ENCODE assay signal across 24 mouse cellular contexts in the genomic region with DNA sequence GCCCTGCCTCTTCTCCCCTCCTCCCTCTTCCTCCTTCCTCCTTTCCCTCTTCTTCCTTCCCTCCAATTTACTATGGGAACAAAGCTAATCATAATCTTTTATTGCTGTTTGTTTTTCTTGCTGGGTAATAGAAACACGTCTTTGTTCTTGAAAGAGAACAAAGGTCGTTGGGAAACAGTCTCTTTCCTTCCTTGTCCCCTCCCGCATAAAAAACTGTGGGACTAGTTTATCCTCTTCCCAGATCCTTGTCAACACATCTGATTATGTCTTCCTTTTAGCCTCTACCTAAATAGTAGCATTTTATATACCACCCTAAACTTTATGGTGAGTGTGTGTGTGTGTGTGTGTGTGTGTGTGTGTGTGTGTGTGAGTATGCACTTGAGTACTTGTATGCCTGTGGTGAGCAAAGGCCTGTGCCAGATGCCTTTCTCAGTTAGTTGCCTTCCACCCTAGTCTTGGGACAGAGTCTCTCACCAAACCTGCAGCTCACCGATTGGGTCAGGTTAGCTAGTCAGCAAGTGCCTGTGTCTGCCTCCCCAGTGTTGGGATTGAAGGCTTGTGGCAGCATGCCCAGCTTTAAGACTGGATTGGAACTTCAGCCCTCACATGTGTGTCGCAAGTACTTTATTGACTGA.
A peak's percentile ranks its signal among the peaks of the same experiment; 100 is the strongest.
DNase-seq lines count a peak whose midpoint lies in the region; ATAC-seq and TF ChIP-seq lines count a peak whose summit lies in the region.
"Had no signal": no experiment of that assay in that cellular context is flagged by ENCODE, and none has a peak within 500 bp of the region (broad histone marks: within the 10 kb centered on the region; RNA-seq: fewer than 3 reads in every experiment).

No protein-coding gene starts in this region.

- TF ChIP-seq POLR2A in liver, adult 2 months (IDR thresholded peaks at IDR 0.05; ENCODE audit: extremely low read depth, insufficient read depth, low read length): no peak

- no peaks in the 10 kb centered on the region for H3K79me2 ChIP-seq in liver, adult 2 months (ENCODE audit: control insufficient read depth, insufficient read depth, low read length)

- no peak overlapping the region for H3K4me3 ChIP-seq in liver, adult 2 months (ENCODE audit: insufficient read depth, low read depth, low read length)
- no peak overlapping the region for H3K4me3 ChIP-seq in brown adipose tissue, adult 24 weeks (ENCODE audit: insufficient read depth, low read depth, low read length)
- H3K4me3 ChIP-seq in intestine, embryonic 16.5 days (ENCODE audit: low read length): no peak overlapping the region
- H3K4me3 ChIP-seq: forebrain, embryonic 10.5 days; forebrain, embryonic 13.5 days; heart, adult 2 months; heart, embryonic 10.5 days; heart, embryonic 13.5 days; hindbrain, embryonic 12.5 days; hindbrain, embryonic 15.5 days had no signal

- DNase-seq in liver, adult 2 months (ENCODE audit: extremely low read depth, low read depth, low spot score): peak; percentile 75
- no peak for DNase-seq in liver
- DNase-seq in retina, embryonic 14.5 days (ENCODE audit: low spot score): no peak
- DNase-seq in kidney, adult 18-20 months: no peak
- DNase-seq: adrenal gland, adult 8-10 months; adrenal gland, postnatal 25 days; cerebellum, adult 11 months; cerebellum, adult 8-10 months; cerebellum, postnatal 14 days; gastrocnemius, postnatal 25 days; heart, adult 2 months; heart, postnatal 14 days; kidney, adult 11 months had no signal

- peak; percentile 77 for ATAC-seq in intestine, embryonic 16.5 days
- ATAC-seq in megakaryocyte, adult 5-6 weeks (ENCODE audit: poor library complexity, severe bottlenecking): no peak
- ATAC-seq: CD4-positive, CD25-positive, alpha-beta regulatory T cell, adult 4 months; forebrain, embryonic 13.5 days; forebrain, embryonic 16.5 days had no signal

- H3K27ac ChIP-seq in liver, adult 2 months (replicated peaks; ENCODE audit: insufficient read depth, low read depth, low read length): no peak overlapping the region
- peak overlapping the region; percentile 58 for H3K27ac ChIP-seq in brown adipose tissue, adult 24 weeks (replicated peaks; ENCODE audit: low read depth, low read length)
- H3K27ac ChIP-seq in intestine, embryonic 16.5 days (ENCODE audit: low read length): no peak overlapping the region
- H3K27ac ChIP-seq: forebrain, embryonic 10.5 days; forebrain, embryonic 13.5 days; heart, adult 2 months; heart, embryonic 10.5 days; heart, embryonic 13.5 days; hindbrain, embryonic 12.5 days; hindbrain, embryonic 15.5 days had no signal

- no peaks in the 10 kb centered on the region for H3K9me3 ChIP-seq in intestine, embryonic 16.5 days (ENCODE audit: control insufficient read depth, low read length)
- H3K9me3 ChIP-seq: forebrain, embryonic 10.5 days; forebrain, embryonic 13.5 days; heart, embryonic 10.5 days; heart, embryonic 13.5 days; hindbrain, embryonic 12.5 days; hindbrain, embryonic 15.5 days had no signal

- no peaks in the 10 kb centered on the region for H3K4me1 ChIP-seq in liver, adult 2 months (ENCODE audit: control insufficient read depth, insufficient read depth, low read length)
- no peaks in the 10 kb centered on the region for H3K4me1 ChIP-seq in brown adipose tissue, adult 24 weeks (ENCODE audit: control insufficient read depth, insufficient read depth, insufficient read length, low read length)
- no peaks in the 10 kb centered on the region for H3K4me1 ChIP-seq in intestine, embryonic 16.5 days (ENCODE audit: control insufficient read depth, insufficient read depth, low read length)
- H3K4me1 ChIP-seq: forebrain, embryonic 10.5 days; forebrain, embryonic 13.5 days; heart, embryonic 10.5 days; heart, embryonic 13.5 days; hindbrain, embryonic 12.5 days; hindbrain, embryonic 15.5 days had no signal

- H3K4me2 ChIP-seq in intestine, embryonic 16.5 days (ENCODE audit: low read depth, low read length): no peak overlapping the region
- H3K4me2 ChIP-seq: forebrain, embryonic 13.5 days; heart, embryonic 13.5 days; hindbrain, embryonic 12.5 days; hindbrain, embryonic 15.5 days had no signal

- 40% methylated on average over 5 of the region's 5 CpGs for WGBS in liver, adult 2 months
- 61% methylated on average over 5 of the region's 5 CpGs for WGBS in intestine, embryonic 16.5 days

- no peaks in the 10 kb centered on the region for H3K36me3 ChIP-seq in liver, adult 2 months (ENCODE audit: control insufficient read depth, insufficient read depth, low read length)
- H3K36me3 ChIP-seq in intestine, embryonic 16.5 days (ENCODE audit: control insufficient read depth, insufficient read depth, low read length): no peaks in the 10 kb centered on the region
- H3K36me3 ChIP-seq: forebrain, embryonic 10.5 days; heart, embryonic 10.5 days; heart, embryonic 13.5 days; hindbrain, embryonic 12.5 days; hindbrain, embryonic 15.5 days had no signal

- no peak overlapping the region for H3K9ac ChIP-seq in liver, adult 2 months (ENCODE audit: low read depth, low read length)
- no peak overlapping the region for H3K9ac ChIP-seq in intestine, embryonic 16.5 days (ENCODE audit: low read depth, low read length)
- H3K9ac ChIP-seq: forebrain, embryonic 13.5 days; heart, embryonic 13.5 days; hindbrain, embryonic 12.5 days; hindbrain, embryonic 15.5 days had no signal

- no peak for TF ChIP-seq CTCF in liver, adult 2 months (IDR thresholded peaks at IDR 0.05; ENCODE audit: low read depth, low read length)

- no peaks in the 10 kb centered on the region for H3K27me3 ChIP-seq in liver, adult 2 months (ENCODE audit: control insufficient read depth, insufficient read depth, low read length)
- H3K27me3 ChIP-seq in intestine, embryonic 16.5 days (replicated peaks; ENCODE audit: control insufficient read depth, insufficient read depth, low read length): 0 out of 2 replicates have a peak, but pooled peaks cover 2% of the 10 kb centered on the region
- H3K27me3 ChIP-seq: forebrain, embryonic 13.5 days; hindbrain, embryonic 15.5 days had no signal
